Mouse (Mus musculus): ENCODE data around the gene Hist2h2bb. TPM values are rescaled to one million over a fixed set of nuclear protein-coding genes. Genes with fewer than 3 reads are reported as not detected.
A peak's percentile ranks its signal among the peaks of the same experiment; 100 is the strongest.
"Not testable (repeated sequence)": the region's sequence is repeated elsewhere in the genome, so short reads cannot be mapped to it uniquely, and the experiment has no call there.

Gene Hist2h2bb
- polyA plus RNA-seq, 1 experiment from 2014 or later, result 18.9 TPM

DNA sequence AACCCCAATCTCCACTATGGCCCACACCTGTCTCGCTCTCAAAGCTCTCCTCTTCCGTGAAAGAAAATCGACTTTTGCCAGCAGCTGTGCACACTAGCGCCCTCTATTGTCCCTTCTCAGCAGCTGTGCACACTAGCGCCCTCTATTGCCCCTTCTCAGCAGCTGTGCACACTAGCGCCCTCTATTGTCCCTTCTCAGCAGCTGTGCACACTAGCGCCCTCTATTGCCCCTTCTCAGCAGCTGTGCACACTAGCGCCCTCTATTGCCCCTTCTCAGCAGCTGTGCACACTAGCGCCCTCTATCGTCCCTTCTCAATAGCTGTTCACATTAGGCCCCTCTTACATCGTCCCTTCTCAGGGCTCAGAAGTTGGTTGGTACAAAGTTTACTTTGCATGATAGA lies 17.8 kb downstream of the Hist2h2bb start:
- not testable (repeated sequence) for H3K9me3 ChIP-seq (ENCODE audit: control insufficient read depth, low read length); H3K4me1 ChIP-seq (replicated peaks; ENCODE audit: control insufficient read depth, insufficient read depth, low read length); H3K9ac ChIP-seq (ENCODE audit: low read depth, low read length); H3K27ac ChIP-seq (ENCODE audit: low read depth, low read length); H3K4me2 ChIP-seq; H3K27me3 ChIP-seq (replicated peaks; ENCODE audit: control insufficient read depth, insufficient read depth, low read length); H3K4me3 ChIP-seq (ENCODE audit: low read depth, low read length); DNase-seq (ENCODE audit: low spot score); ATAC-seq (replicated peaks; ENCODE audit: low FRiP score); H3K36me3 ChIP-seq (ENCODE audit: control insufficient read depth, insufficient read depth, low read length)
- WGBS, result 87% methylated on average over 11 of the region's 11 CpGs

- Histone ChIP-seq H3K4me3 (ENCODE audit: low read depth, low read length) (no peak overlapping the region), H3K36me3 (ENCODE audit: control insufficient read depth, insufficient read depth, low read length) (no peaks in the 10 kb centered on the region), H3K27me3 (replicated peaks; ENCODE audit: control insufficient read depth, insufficient read depth, low read length) (no peaks in the 10 kb centered on the region), H3K27ac (ENCODE audit: low read depth, low read length) (no peak overlapping the region), H3K4me2 (no peak overlapping the region), H3K9me3 (ENCODE audit: control insufficient read depth, low read length) (no peaks in the 10 kb centered on the region), H3K4me1 (replicated peaks; ENCODE audit: control insufficient read depth, insufficient read depth, low read length) (peaks cover under 1% of the 10 kb centered on the region; the same call in 1 of the 2 replicates), H3K9ac (ENCODE audit: low read depth, low read length) (no peak overlapping the region)
- ATAC-seq (replicated peaks; ENCODE audit: low FRiP score) (no peak), DNase-seq (ENCODE audit: low spot score) (no peak)
- 59% methylated on average over 3 of the region's 3 CpGs for WGBS
Measured at GRCm38 (mm10) chr3:96289201-96289600, 19.6 kb downstream of the Hist2h2bb start.

DNA sequence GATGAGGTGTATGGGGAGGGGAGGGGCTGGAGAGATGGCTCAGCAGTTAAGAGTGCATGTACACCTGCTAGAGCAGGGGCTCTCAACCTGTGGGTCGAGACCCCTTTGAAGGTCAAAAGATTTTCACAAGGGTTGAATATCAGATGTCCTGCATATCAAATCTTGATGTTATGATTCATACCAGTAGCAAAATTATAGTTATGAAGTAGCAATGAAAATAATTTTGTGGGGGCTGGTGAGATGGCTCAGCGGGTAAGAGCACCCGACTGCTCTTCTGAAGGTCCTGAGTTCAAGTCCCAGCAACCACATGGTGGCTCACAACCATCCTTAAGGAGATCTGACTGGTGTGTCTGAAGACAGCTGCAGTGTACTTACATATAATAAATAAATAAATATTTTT lies 21.2 kb downstream of the Hist2h2bb start:
- not testable (repeated sequence) for H3K36me3 ChIP-seq (ENCODE audit: control insufficient read depth, insufficient read depth, low read length); H3K4me3 ChIP-seq (ENCODE audit: low read depth, low read length); H3K27ac ChIP-seq (ENCODE audit: low read depth, low read length); H3K4me1 ChIP-seq (replicated peaks; ENCODE audit: control insufficient read depth, insufficient read depth, low read length); H3K9me3 ChIP-seq (ENCODE audit: control insufficient read depth, low read length); H3K9ac ChIP-seq (ENCODE audit: low read depth, low read length); H3K27me3 ChIP-seq (replicated peaks; ENCODE audit: control insufficient read depth, insufficient read depth, low read length); DNase-seq (ENCODE audit: low spot score); H3K4me2 ChIP-seq; ATAC-seq (replicated peaks; ENCODE audit: low FRiP score)
- 81% methylated on average over 3 of the region's 3 CpGs for WGBS

- ATAC-seq (replicated peaks; ENCODE audit: low FRiP score) (no peak), DNase-seq (ENCODE audit: low spot score) (no peak)
- H3K4me2 ChIP-seq, result no peak overlapping the region
- H3K4me1 ChIP-seq (replicated peaks; ENCODE audit: control insufficient read depth, insufficient read depth, low read length), result no peaks in the 10 kb centered on the region
- H3K9ac ChIP-seq (ENCODE audit: low read depth, low read length), result no peak overlapping the region
- WGBS, result 63% methylated on average over 6 of the region's 6 CpGs
- H3K9me3 ChIP-seq (ENCODE audit: control insufficient read depth, low read length), result no peaks in the 10 kb centered on the region
- H3K27me3 ChIP-seq (replicated peaks; ENCODE audit: control insufficient read depth, insufficient read depth, low read length), result no peaks in the 10 kb centered on the region
- H3K27ac ChIP-seq (ENCODE audit: low read depth, low read length), result no peak overlapping the region
- H3K4me3 ChIP-seq (ENCODE audit: low read depth, low read length), result no peak overlapping the region
- H3K36me3 ChIP-seq (ENCODE audit: control insufficient read depth, insufficient read depth, low read length), result no peaks in the 10 kb centered on the region
Measured at GRCm38 (mm10) chr3:96292641-96293040, 23.1 kb downstream of the Hist2h2bb start.

- no peak for DNase-seq (ENCODE audit: low spot score)
- Histone ChIP-seq H3K4me3 (ENCODE audit: low read depth, low read length) (no peak overlapping the region), H3K27me3 (replicated peaks; ENCODE audit: control insufficient read depth, insufficient read depth, low read length) (no peaks in the 10 kb centered on the region), H3K27ac (ENCODE audit: low read depth, low read length) (no peak overlapping the region), H3K36me3 (ENCODE audit: control insufficient read depth, insufficient read depth, low read length) (no peaks in the 10 kb centered on the region), H3K4me2 (peak overlapping the region; percentile 10; the same call in 1 of the 2 replicates), H3K9ac (ENCODE audit: low read depth, low read length) (no peak overlapping the region), H3K9me3 (ENCODE audit: control insufficient read depth, low read length) (no peaks in the 10 kb centered on the region), H3K4me1 (replicated peaks; ENCODE audit: control insufficient read depth, insufficient read depth, low read length) (no peaks in the 10 kb centered on the region)
- ATAC-seq (replicated peaks; ENCODE audit: low FRiP score), result no peak
- WGBS, result 35% methylated on average over 5 of the region's 5 CpGs
Measured at GRCm38 (mm10) chr3:96293368-96293767, 23.8 kb downstream of the Hist2h2bb start.

GRCm38 (mm10) chr3:96293787-96294186 lies 24.2 kb downstream of the Hist2h2bb start, which contains the start of gene Fcgr1:
Gene Fcgr1 (minus strand): TSS chr3:96293969.
- 58% methylated on average over 4 of the region's 4 CpGs for WGBS
- Histone ChIP-seq H3K27ac (ENCODE audit: low read depth, low read length) (no peak within 1 kb of the TSS), H3K4me2 (peak within 1 kb of the TSS; percentile 10; the same call in 1 of the 2 replicates), H3K4me3 (ENCODE audit: low read depth, low read length) (no peak within 1 kb of the TSS), H3K9me3 (ENCODE audit: control insufficient read depth, low read length) (no peaks in the 10 kb centered on the region), H3K36me3 (ENCODE audit: control insufficient read depth, insufficient read depth, low read length) (no peaks in the 10 kb centered on the region), H3K4me1 (replicated peaks; ENCODE audit: control insufficient read depth, insufficient read depth, low read length) (no peaks in the 10 kb centered on the region), H3K9ac (ENCODE audit: low read depth, low read length) (no peak within 1 kb of the TSS), H3K27me3 (replicated peaks; ENCODE audit: control insufficient read depth, insufficient read depth, low read length) (no peaks in the 10 kb centered on the region)
- no peak for ATAC-seq (replicated peaks; ENCODE audit: low FRiP score)
- DNase-seq (ENCODE audit: low spot score), result no peak

- H3K4me3 ChIP-seq (ENCODE audit: low read depth, low read length), result no peak overlapping the region
- no peaks in the 10 kb centered on the region for H3K9me3 ChIP-seq (ENCODE audit: control insufficient read depth, low read length)
- no peak overlapping the region for H3K4me2 ChIP-seq
- DNase-seq (ENCODE audit: low spot score) (no peak), ATAC-seq (replicated peaks; ENCODE audit: low FRiP score) (no peak)
- H3K27ac ChIP-seq (ENCODE audit: low read depth, low read length), result no peak overlapping the region
- no peaks in the 10 kb centered on the region for H3K36me3 ChIP-seq (ENCODE audit: control insufficient read depth, insufficient read depth, low read length)
- peaks cover 3% of the 10 kb centered on the region; the same call in 1 of the 2 replicates for H3K27me3 ChIP-seq (replicated peaks; ENCODE audit: control insufficient read depth, insufficient read depth, low read length)
- WGBS, result 85% methylated on average over 4 of the region's 4 CpGs
- no peak overlapping the region for H3K9ac ChIP-seq (ENCODE audit: low read depth, low read length)
- H3K4me1 ChIP-seq (replicated peaks; ENCODE audit: control insufficient read depth, insufficient read depth, low read length), result no peaks in the 10 kb centered on the region
Measured at GRCm38 (mm10) chr3:96298360-96298759, 28.8 kb downstream of the Hist2h2bb start.

GRCm38 (mm10) chr3:96299562-96299961 lies 30.0 kb downstream of the Hist2h2bb start:
- Histone ChIP-seq H3K4me3 (ENCODE audit: low read depth, low read length) (no peak overlapping the region), H3K4me1 (replicated peaks; ENCODE audit: control insufficient read depth, insufficient read depth, low read length) (no peaks in the 10 kb centered on the region), H3K27me3 (replicated peaks; ENCODE audit: control insufficient read depth, insufficient read depth, low read length) (peaks cover 3% of the 10 kb centered on the region; the same call in 1 of the 2 replicates), H3K9ac (ENCODE audit: low read depth, low read length) (no peak overlapping the region), H3K36me3 (ENCODE audit: control insufficient read depth, insufficient read depth, low read length) (no peaks in the 10 kb centered on the region), H3K4me2 (no peak overlapping the region), H3K27ac (ENCODE audit: low read depth, low read length) (no peak overlapping the region), H3K9me3 (ENCODE audit: control insufficient read depth, low read length) (no peaks in the 10 kb centered on the region)
- ATAC-seq (replicated peaks; ENCODE audit: low FRiP score) (no peak), DNase-seq (ENCODE audit: low spot score) (no peak)
- WGBS, result 91% methylated on average over 2 of the region's 2 CpGs

DNA sequence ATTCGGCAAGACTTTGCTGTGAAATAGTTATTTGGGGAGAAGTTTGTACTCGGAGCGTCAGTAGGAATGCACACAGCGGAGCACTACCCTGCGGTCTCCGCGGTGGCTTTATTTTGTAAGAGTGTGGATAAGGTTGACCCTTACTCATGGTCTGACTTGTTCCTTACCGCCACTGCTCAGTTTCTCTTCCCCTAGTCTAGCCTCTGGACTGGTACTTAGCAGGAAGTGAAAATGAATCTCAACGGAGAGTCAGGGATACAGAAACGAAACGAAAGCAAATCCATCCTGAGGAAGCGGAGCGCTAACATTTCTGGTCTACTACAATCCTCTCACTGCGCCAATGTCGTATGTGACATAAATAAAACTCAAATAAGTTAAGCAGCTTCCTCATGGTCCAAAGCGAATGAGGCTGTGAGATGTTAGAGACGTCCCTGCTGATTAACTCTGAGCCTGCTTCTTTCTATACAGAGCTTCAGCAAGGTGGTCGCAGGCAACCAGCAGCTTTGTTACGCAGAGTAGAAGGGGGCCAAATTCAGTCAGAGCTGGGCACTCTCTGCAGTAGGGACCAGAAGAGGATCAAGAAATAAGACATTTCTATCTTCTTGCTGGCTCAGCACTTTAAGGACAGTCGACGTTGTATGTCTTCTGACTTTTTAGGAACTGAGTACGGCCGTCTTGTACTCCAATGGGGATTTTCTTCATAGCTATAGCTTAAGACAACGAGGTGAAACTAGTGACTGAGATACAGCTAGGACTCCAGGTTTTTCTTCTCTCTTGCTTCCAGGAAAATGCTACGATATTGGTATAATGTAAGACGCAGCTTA lies 31.4 kb downstream of the Hist2h2bb start:
- peak overlapping the region; percentile 30; the same call in 1 of the 2 replicates for H3K4me3 ChIP-seq (ENCODE audit: low read depth, low read length)
- no peaks in the 10 kb centered on the region for H3K9me3 ChIP-seq (ENCODE audit: control insufficient read depth, low read length)
- H3K4me1 ChIP-seq (replicated peaks; ENCODE audit: control insufficient read depth, insufficient read depth, low read length), result no peaks in the 10 kb centered on the region
- peak overlapping the region; percentile 54 for H3K4me2 ChIP-seq
- peaks cover 3% of the 10 kb centered on the region; the same call in 1 of the 2 replicates for H3K27me3 ChIP-seq (replicated peaks; ENCODE audit: control insufficient read depth, insufficient read depth, low read length)
- H3K36me3 ChIP-seq (ENCODE audit: control insufficient read depth, insufficient read depth, low read length), result no peaks in the 10 kb centered on the region
- no peak overlapping the region for H3K9ac ChIP-seq (ENCODE audit: low read depth, low read length)
- no peak for DNase-seq (ENCODE audit: low spot score)
- ATAC-seq (replicated peaks; ENCODE audit: low FRiP score), result no peak
- H3K27ac ChIP-seq (ENCODE audit: low read depth, low read length), result no peak overlapping the region
- WGBS, result 57% methylated on average over 26 of the region's 26 CpGs
